Mouse (Mus musculus): Measurements from ENCODE around the gene Grin3b. TPM values are rescaled to one million over a fixed set of nuclear protein-coding genes. Genes with fewer than 3 reads are reported as not detected.
"Not testable (repeated sequence)": the region's sequence is repeated elsewhere in the genome, so short reads cannot be mapped to it uniquely, and the experiment has no call there.

Gene Grin3b
- polyA plus RNA-seq, 1 experiment from 2014 or later: 0.65 TPM

GRCm38 (mm10) chr10:79959412-79959811 lies 11.1 kb upstream of the Grin3b start:
- not testable (repeated sequence) for H3K4me3 ChIP-seq; ATAC-seq (ENCODE audit: low FRiP score); H3K9ac ChIP-seq; H3K9me3 ChIP-seq; H3K27me3 ChIP-seq; H3K27ac ChIP-seq
- Histone ChIP-seq H3K4me1 (replicated peaks) (peaks cover 13% of the 10 kb centered on the region), H3K36me3 (peaks cover 28% of the 10 kb centered on the region), H3K4me2 (peak overlapping the region; percentile 4; the same call in 1 of the 2 replicates)
- 69% methylated on average over 5 of the region's 10 CpGs for WGBS

GRCm38 (mm10) chr10:79959847-79960601 lies 10.5 kb upstream of the Grin3b start, which contains the start of gene Wdr18:
Gene Wdr18 (plus strand): TSS chr10:79960152.
- Histone ChIP-seq H3K4me3 (peak within 1 kb of the TSS; percentile 95), H3K9me3 (no peaks in the 10 kb centered on the region), H3K4me2 (peak within 1 kb of the TSS; percentile 92), H3K4me1 (replicated peaks) (peaks cover 13% of the 10 kb centered on the region), H3K9ac (peak within 1 kb of the TSS; percentile 91), H3K36me3 (peaks cover 34% of the 10 kb centered on the region), H3K27ac (peak within 1 kb of the TSS; percentile 81), H3K27me3 (0 out of 2 replicates have a peak, but pooled peaks cover 9% of the 10 kb centered on the region)
- WGBS: under 1% methylated on average over 61 of the region's 61 CpGs
- peak; percentile 98 for ATAC-seq (ENCODE audit: low FRiP score)

GRCm38 (mm10) chr10:79960671-79961294 lies 9.7 kb upstream of the Grin3b start:
- 18% methylated on average over 10 of the region's 10 CpGs for WGBS
- peaks cover 41% of the 10 kb centered on the region for H3K36me3 ChIP-seq
- no peaks in the 10 kb centered on the region for H3K9me3 ChIP-seq
- peak overlapping the region; percentile 92 for H3K4me2 ChIP-seq
- H3K4me3 ChIP-seq: peak overlapping the region; percentile 95
- H3K27ac ChIP-seq: peak overlapping the region; percentile 81; the same call in 1 of the 2 replicates
- ATAC-seq (ENCODE audit: low FRiP score): no peak
- peak overlapping the region; percentile 91 for H3K9ac ChIP-seq
- 0 out of 2 replicates have a peak, but pooled peaks cover 7% of the 10 kb centered on the region for H3K27me3 ChIP-seq
- H3K4me1 ChIP-seq (replicated peaks): peaks cover 13% of the 10 kb centered on the region

GRCm38 (mm10) chr10:79964727-79965126 lies 5.8 kb upstream of the Grin3b start:
- Histone ChIP-seq H3K27me3 (peaks cover 17% of the 10 kb centered on the region), H3K9me3 (no peaks in the 10 kb centered on the region), H3K27ac (no peak overlapping the region), H3K9ac (no peak overlapping the region; the same call in 1 of the 2 replicates), H3K4me3 (no peak overlapping the region), H3K4me1 (replicated peaks) (peaks cover 10% of the 10 kb centered on the region), H3K36me3 (peaks cover 68% of the 10 kb centered on the region), H3K4me2 (no peak overlapping the region)
- 95% methylated on average over 7 of the region's 7 CpGs for WGBS
- ATAC-seq (ENCODE audit: low FRiP score): no peak

- Histone ChIP-seq H3K4me2 (no peak overlapping the region), H3K9ac (peak overlapping the region; percentile 29; the same call in 1 of the 2 replicates), H3K4me1 (replicated peaks) (peaks cover 10% of the 10 kb centered on the region), H3K27ac (no peak overlapping the region), H3K36me3 (peaks cover 68% of the 10 kb centered on the region), H3K27me3 (peaks cover 23% of the 10 kb centered on the region), H3K9me3 (no peaks in the 10 kb centered on the region), H3K4me3 (no peak overlapping the region)
- 89% methylated on average over 5 of the region's 5 CpGs for WGBS
- ATAC-seq (ENCODE audit: low FRiP score): no peak
Observed at GRCm38 (mm10) chr10:79965325-79965724, 5.2 kb upstream of the Grin3b start.

- H3K9me3 ChIP-seq: no peaks in the 10 kb centered on the region
- H3K9ac ChIP-seq: peak overlapping the region; percentile 13; the same call in 1 of the 2 replicates
- H3K4me1 ChIP-seq (replicated peaks): peaks cover 10% of the 10 kb centered on the region
- no peak for ATAC-seq (ENCODE audit: low FRiP score)
- no peak overlapping the region for H3K27ac ChIP-seq
- H3K4me3 ChIP-seq: no peak overlapping the region
- no peak overlapping the region for H3K4me2 ChIP-seq
- H3K36me3 ChIP-seq: peaks cover 64% of the 10 kb centered on the region
- H3K27me3 ChIP-seq: peaks cover 40% of the 10 kb centered on the region
- 99% methylated on average over 5 of the region's 5 CpGs for WGBS
Observed at GRCm38 (mm10) chr10:79966886-79967400, 3.6 kb upstream of the Grin3b start.

- 86% methylated on average over 1 of the region's 1 CpGs for WGBS
- ATAC-seq (ENCODE audit: low FRiP score): no peak
- peaks cover 53% of the 10 kb centered on the region for H3K36me3 ChIP-seq
- H3K4me3 ChIP-seq: no peak overlapping the region
- H3K27me3 ChIP-seq: peaks cover 52% of the 10 kb centered on the region
- H3K4me1 ChIP-seq (replicated peaks): peaks cover 10% of the 10 kb centered on the region
- H3K9me3 ChIP-seq: no peaks in the 10 kb centered on the region
- no peak overlapping the region for H3K4me2 ChIP-seq
- no peak overlapping the region for H3K27ac ChIP-seq
- no peak overlapping the region for H3K9ac ChIP-seq
Observed at GRCm38 (mm10) chr10:79968181-79968580, 2.3 kb upstream of the Grin3b start.

- H3K9me3 ChIP-seq: no peaks in the 10 kb centered on the region
- ATAC-seq (ENCODE audit: low FRiP score): no peak
- no peak overlapping the region for H3K4me3 ChIP-seq
- H3K27me3 ChIP-seq: peaks cover 57% of the 10 kb centered on the region
- H3K27ac ChIP-seq: no peak overlapping the region
- H3K4me1 ChIP-seq (replicated peaks): peaks cover 10% of the 10 kb centered on the region
- H3K36me3 ChIP-seq: peaks cover 50% of the 10 kb centered on the region
- H3K9ac ChIP-seq: no peak overlapping the region
- no peak overlapping the region for H3K4me2 ChIP-seq
- WGBS: 12% methylated on average over 3 of the region's 3 CpGs
Observed at GRCm38 (mm10) chr10:79969124-79969568, 1.4 kb upstream of the Grin3b start.

GRCm38 (mm10) chr10:79971183-79971497 lies 625 bp downstream of the Grin3b start:
- H3K27me3 ChIP-seq: peaks cover 57% of the 10 kb centered on the region
- 4% methylated on average over 21 of the region's 21 CpGs for WGBS
- no peak overlapping the region for H3K27ac ChIP-seq
- H3K9ac ChIP-seq: peak overlapping the region; percentile 67
- no peaks in the 10 kb centered on the region for H3K9me3 ChIP-seq
- peaks cover 50% of the 10 kb centered on the region for H3K36me3 ChIP-seq
- H3K4me3 ChIP-seq: peak overlapping the region; percentile 37
- no peak for ATAC-seq (ENCODE audit: low FRiP score)
- H3K4me2 ChIP-seq: peak overlapping the region; percentile 62
- H3K4me1 ChIP-seq (replicated peaks): peaks cover 10% of the 10 kb centered on the region

- Histone ChIP-seq H3K4me1 (replicated peaks) (peaks cover 10% of the 10 kb centered on the region), H3K9me3 (no peaks in the 10 kb centered on the region), H3K27ac (no peak overlapping the region), H3K27me3 (peaks cover 57% of the 10 kb centered on the region), H3K4me3 (no peak overlapping the region), H3K4me2 (no peak overlapping the region), H3K36me3 (peaks cover 50% of the 10 kb centered on the region), H3K9ac (0 out of 2 replicates have a peak overlapping the region, but pooled peaks have one; percentile 35)
- no peak for ATAC-seq (ENCODE audit: low FRiP score)
- WGBS: 57% methylated on average over 14 of the region's 14 CpGs
Observed at GRCm38 (mm10) chr10:79972831-79973230, 2.3 kb downstream of the Grin3b start.

GRCm38 (mm10) chr10:79974087-79974486 lies 3.6 kb downstream of the Grin3b start:
- Histone ChIP-seq H3K4me1 (replicated peaks) (peaks cover 10% of the 10 kb centered on the region), H3K4me2 (no peak overlapping the region), H3K4me3 (no peak overlapping the region), H3K36me3 (peaks cover 56% of the 10 kb centered on the region), H3K9ac (no peak overlapping the region), H3K27me3 (peaks cover 46% of the 10 kb centered on the region), H3K9me3 (no peaks in the 10 kb centered on the region), H3K27ac (no peak overlapping the region)
- no peak for ATAC-seq (ENCODE audit: low FRiP score)
- WGBS: 92% methylated on average over 21 of the region's 21 CpGs

- Histone ChIP-seq H3K27me3 (peaks cover 40% of the 10 kb centered on the region), H3K4me3 (no peak overlapping the region), H3K4me1 (replicated peaks) (peaks cover 11% of the 10 kb centered on the region), H3K27ac (no peak overlapping the region), H3K9me3 (no peaks in the 10 kb centered on the region), H3K36me3 (peaks cover 62% of the 10 kb centered on the region), H3K4me2 (no peak overlapping the region), H3K9ac (no peak overlapping the region)
- ATAC-seq (ENCODE audit: low FRiP score): no peak
- WGBS: 88% methylated on average over 8 of the region's 8 CpGs
Observed at GRCm38 (mm10) chr10:79974668-79975067, 4.2 kb downstream of the Grin3b start.

Measured in hindbrain, embryonic 13.5 days (tissue).